Mouse (Mus musculus) liver, embryonic 11.5 days (tissue): ENCODE data around the gene BC025446. TPM values are rescaled to one million over a fixed set of nuclear protein-coding genes. Genes with fewer than 3 reads are reported as not detected.
"Not testable (repeated sequence)": the region's sequence is repeated elsewhere in the genome, so short reads cannot be mapped to it uniquely, and the experiment has no call there.

Source experiments
- ATAC-seq: fragments of 200-750 bp; cut with Nextera tagmentation; replicated peaks from 2 replicates; pipeline ENCODE4 v1.8.0; 2017; ENCODE audit warnings: moderate number of reproducible peaks, mild to moderate bottlenecking, moderate TSS enrichment, moderate library complexity; ENCODE audit not compliant: low FRiP score
- DNase-seq: peaks from one replicate; pipeline ENCODE4 v3.0.0-alpha.2; 2017; ENCODE audit warnings: low spot score
- H3K27ac ChIP-seq: fragments of 300-500 bp; sonication (generic); 2 replicates; pipeline ENCODE4 v1.5.1; 2014; ENCODE audit warnings: mild to moderate bottlenecking, low read depth, low read length, control low read depth
- H3K27me3 ChIP-seq: fragments of 300-500 bp; sonication (generic); replicated peaks from 2 replicates; pipeline ENCODE4 v1.6.1; 2014; ENCODE audit warnings: low read length, mixed read lengths; ENCODE audit not compliant: control insufficient read depth, insufficient read depth
- H3K36me3 ChIP-seq: fragments of 300-500 bp; sonication (generic); 2 replicates; pipeline ENCODE4 v1.6.1; 2014; ENCODE audit warnings: mild to moderate bottlenecking, low read length, moderate library complexity, mixed read lengths; ENCODE audit not compliant: control insufficient read depth, insufficient read depth
- H3K4me1 ChIP-seq: fragments of 300-500 bp; sonication (generic); replicated peaks from 2 replicates; pipeline ENCODE4 v1.6.1; 2014; ENCODE audit warnings: low read length, mixed read lengths; ENCODE audit not compliant: control insufficient read depth, insufficient read depth
- H3K4me2 ChIP-seq: fragments of 300-500 bp; sonication (generic); 2 replicates; pipeline ENCODE4 v1.6.1; 2014; ENCODE audit warnings: mild to moderate bottlenecking, control low read depth, moderate library complexity
- H3K4me3 ChIP-seq: fragments of 300-500 bp; sonication (generic); 2 replicates; pipeline ENCODE4 v1.5.1; 2014; ENCODE audit warnings: low read depth, low read length, control low read depth
- H3K9ac ChIP-seq: fragments of 300-500 bp; sonication (generic); 2 replicates; pipeline ENCODE4 v1.6.1; 2014; ENCODE audit warnings: low read depth, low read length, control low read depth
- H3K9me3 ChIP-seq: fragments of 300-500 bp; sonication (generic); 2 replicates; pipeline ENCODE4 v1.6.1; 2016; ENCODE audit warnings: low read length, inconsistent platforms, mixed read lengths; ENCODE audit not compliant: control insufficient read depth
- WGBS: fragments of 180-500 bp; shearing (Covaris S2); extraction: QIAGEN DNeasy Blood & Tissue Kit; methylation state at CpG from one replicate; pipeline ENCODE4 v1.1.7; 2014; 5-methylcytosine and 5-hydroxymethylcytosine counted together
- polyA plus RNA-seq: library from polyadenylated mRNA; unstranded; fragments of >200 nt; fragmentation: Nextera tagmentation; extraction: Ambion mirVana; gene quantifications from 2 replicates; pipeline ENCODE4 v1.2.1, GENCODE M21; 2014

Gene BC025446
- polyA plus RNA-seq = 0.52 and 0.62 TPM in 2 replicates

GRCm38 (mm10) chr15:75215778-75216691, at the start of gene BC025446:
TSS of gene BC025446 (plus strand) at chr15:75216376.
- DNase-seq (no peak), ATAC-seq (no peak)
- 65% methylated on average over 7 of the region's 7 CpGs for WGBS

DNA sequence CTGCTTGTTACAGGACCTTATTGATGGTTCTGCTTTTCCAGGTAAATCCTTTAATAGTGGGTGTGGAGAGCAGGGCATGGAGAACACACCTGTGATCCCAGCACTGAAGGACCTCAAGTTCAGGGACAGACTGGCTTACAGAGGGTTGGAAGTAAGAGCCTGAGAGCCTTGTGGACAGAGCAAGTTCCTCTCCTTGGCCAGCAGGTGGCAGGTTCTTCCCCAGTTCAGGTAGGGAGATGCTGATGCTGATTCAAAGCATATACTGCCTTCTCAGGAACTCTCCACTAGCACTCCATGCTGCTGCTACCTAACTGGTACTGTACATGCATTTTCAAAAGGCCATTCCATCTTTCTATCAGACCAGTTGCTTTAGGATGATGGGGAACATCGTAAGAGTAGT, 40.7 kb upstream of the BC025446 start:
- Histone ChIP-seq H3K4me3 (no peak overlapping the region), H3K27me3 (no peaks in the 10 kb centered on the region), H3K9ac (no peak overlapping the region), H3K9me3 (no peaks in the 10 kb centered on the region), H3K4me1 (no peaks in the 10 kb centered on the region), H3K4me2 (no peak overlapping the region), H3K27ac (no peak overlapping the region), H3K36me3 (no peaks in the 10 kb centered on the region)
- WGBS = 43% methylated on average over 1 of the region's 1 CpGs
- no peak for DNase-seq
- no peak for ATAC-seq

More at GRCm38 (mm10) chr15:75215778-75216691, at the start of gene BC025446:
- Histone ChIP-seq H3K36me3 (no peaks in the 10 kb centered on the region), H3K4me3 (no peak within 1 kb of the TSS), H3K4me1 (no peaks in the 10 kb centered on the region), H3K4me2 (no peak within 1 kb of the TSS), H3K9ac (no peak within 1 kb of the TSS), H3K9me3 (no peaks in the 10 kb centered on the region; the same call in 1 of the 2 replicates), H3K27ac (no peak within 1 kb of the TSS), H3K27me3 (no peaks in the 10 kb centered on the region)

DNA sequence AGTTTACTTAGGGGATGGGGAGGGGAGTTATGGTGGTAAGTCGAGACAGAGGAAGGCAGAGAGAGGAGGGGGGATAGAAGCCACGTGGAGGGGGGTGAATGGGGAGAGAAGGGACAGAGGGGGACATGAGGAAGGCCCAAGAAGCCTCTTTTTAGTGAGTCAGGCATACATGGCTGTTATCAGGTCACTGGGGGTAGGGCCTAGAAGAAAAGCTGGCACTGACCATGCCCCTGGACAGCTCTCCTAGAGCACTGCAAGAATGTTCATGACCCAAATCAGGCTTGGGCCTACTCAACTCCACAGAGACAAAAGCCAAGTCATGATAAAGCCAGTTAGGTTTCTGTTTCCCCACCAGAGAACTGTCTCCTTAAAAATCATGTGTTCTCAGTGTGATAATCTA, 29.9 kb upstream of the BC025446 start:
- Histone ChIP-seq H3K4me3 (no peak overlapping the region), H3K36me3 (no peaks in the 10 kb centered on the region), H3K9ac (no peak overlapping the region), H3K27ac (no peak overlapping the region), H3K4me2 (no peak overlapping the region), H3K4me1 (no peaks in the 10 kb centered on the region), H3K9me3 (no peaks in the 10 kb centered on the region), H3K27me3 (no peaks in the 10 kb centered on the region)
- DNase-seq (no peak), ATAC-seq (no peak)
- 12% methylated on average over 2 of the region's 2 CpGs for WGBS

DNA sequence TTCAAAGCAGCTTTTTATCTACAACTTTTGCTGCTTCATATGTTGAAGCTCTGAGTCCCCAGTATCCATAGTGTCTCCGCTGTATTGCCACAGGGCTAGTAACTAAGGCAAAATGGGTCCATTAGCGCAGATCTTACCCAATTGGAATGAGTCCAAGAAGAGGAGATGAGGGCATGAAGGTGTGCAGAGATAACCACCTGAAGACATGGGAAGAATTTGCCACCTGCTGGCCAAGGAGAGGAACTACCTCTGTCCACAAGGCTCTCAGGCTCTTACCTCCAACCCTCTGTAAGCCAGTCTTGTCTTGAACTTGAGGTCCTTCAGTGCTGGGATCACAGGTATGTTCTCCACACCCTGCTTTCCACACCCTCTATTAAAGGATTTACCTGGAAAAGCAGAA, 27.1 kb upstream of the BC025446 start:
- ATAC-seq (no peak), DNase-seq (no peak)
- no peak overlapping the region for H3K9ac ChIP-seq
- H3K36me3 ChIP-seq = no peaks in the 10 kb centered on the region
- H3K27me3 ChIP-seq = no peaks in the 10 kb centered on the region
- H3K4me1 ChIP-seq = no peaks in the 10 kb centered on the region
- no peaks in the 10 kb centered on the region for H3K9me3 ChIP-seq
- WGBS = 61% methylated on average over 2 of the region's 2 CpGs
- no peak overlapping the region for H3K27ac ChIP-seq
- no peak overlapping the region for H3K4me2 ChIP-seq
- no peak overlapping the region for H3K4me3 ChIP-seq

DNA sequence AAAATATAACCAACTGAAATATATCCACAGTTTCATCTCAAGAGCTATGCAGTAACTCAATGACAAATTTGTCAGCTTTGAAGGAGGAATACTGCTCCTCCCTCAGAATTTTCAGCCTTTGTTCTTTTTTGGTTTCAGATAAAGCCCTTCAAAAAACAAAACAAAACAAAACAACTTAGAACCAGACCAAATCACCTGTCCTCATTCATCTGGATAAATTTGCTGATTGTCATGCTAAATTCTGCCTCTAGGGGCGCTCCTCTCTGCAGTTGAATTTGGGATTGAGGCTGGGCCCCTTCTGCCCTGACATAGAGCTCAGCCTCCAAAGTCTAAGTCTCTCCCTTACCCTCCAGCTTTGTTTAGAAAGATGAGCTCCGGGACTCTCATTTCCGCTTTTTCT, 25.6 kb upstream of the BC025446 start:
- H3K9ac ChIP-seq, H3K4me1 ChIP-seq, DNase-seq, H3K9me3 ChIP-seq, H3K27ac ChIP-seq, H3K27me3 ChIP-seq, H3K4me3 ChIP-seq, H3K4me2 ChIP-seq, ATAC-seq, H3K36me3 ChIP-seq: not testable (repeated sequence)
- 4% methylated on average over 1 of the region's 3 CpGs for WGBS

DNA sequence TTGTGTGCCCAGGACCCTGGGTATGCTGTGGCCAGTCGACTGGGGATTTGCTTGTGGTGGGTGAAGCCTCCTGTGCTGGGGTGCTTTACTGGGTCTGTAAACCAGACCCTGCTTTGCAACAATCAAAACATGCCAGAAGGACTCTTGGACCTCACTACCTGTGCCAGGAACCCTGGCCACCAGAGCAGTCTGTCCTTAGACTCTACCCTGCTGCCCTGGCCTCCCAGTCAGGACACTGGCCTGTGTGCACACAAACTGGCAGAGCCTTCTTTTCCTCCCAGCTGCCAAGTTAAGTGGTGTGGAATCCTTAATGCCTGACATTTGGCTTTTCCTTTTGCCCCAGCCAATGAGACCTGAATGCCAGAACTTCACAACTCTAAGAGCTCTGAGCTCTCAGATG, 655 bp downstream of the BC025446 start:
- ATAC-seq (no peak), DNase-seq (no peak)
- no peaks in the 10 kb centered on the region for H3K36me3 ChIP-seq
- no peak overlapping the region for H3K27ac ChIP-seq
- WGBS = 53% methylated on average over 1 of the region's 1 CpGs
- no peak overlapping the region for H3K4me2 ChIP-seq
- H3K9ac ChIP-seq = no peak overlapping the region
- H3K9me3 ChIP-seq = no peaks in the 10 kb centered on the region; the same call in 1 of the 2 replicates
- no peak overlapping the region for H3K4me3 ChIP-seq
- no peaks in the 10 kb centered on the region for H3K27me3 ChIP-seq
- H3K4me1 ChIP-seq = no peaks in the 10 kb centered on the region

DNA sequence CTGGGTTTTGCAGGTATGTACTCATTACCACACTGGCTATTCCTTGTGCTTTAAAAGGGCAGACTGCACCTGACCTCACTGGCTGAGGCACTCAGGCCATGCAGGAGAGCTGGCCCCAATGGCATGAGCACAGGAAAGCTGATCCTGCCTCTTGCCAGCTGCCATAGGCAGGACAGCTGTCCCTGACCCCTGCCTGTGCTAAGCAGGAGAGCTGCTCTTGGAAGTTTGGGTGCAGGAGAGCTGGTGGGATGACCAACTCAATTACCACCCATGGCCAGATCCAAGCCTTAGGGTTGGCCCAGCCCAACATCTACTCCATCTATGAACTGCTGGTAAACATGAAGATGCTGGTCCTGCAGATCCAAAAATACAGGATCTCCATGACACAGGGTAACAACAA, 5.8 kb downstream of the BC025446 start:
- DNase-seq (no peak), ATAC-seq (no peak)
- H3K27ac ChIP-seq = no peak overlapping the region
- H3K4me1 ChIP-seq = no peaks in the 10 kb centered on the region
- no peaks in the 10 kb centered on the region; the same call in 1 of the 2 replicates for H3K9me3 ChIP-seq
- no peaks in the 10 kb centered on the region for H3K27me3 ChIP-seq
- no peak overlapping the region for H3K4me3 ChIP-seq
- H3K4me2 ChIP-seq = no peak overlapping the region
- no peaks in the 10 kb centered on the region for H3K36me3 ChIP-seq
- no peak overlapping the region for H3K9ac ChIP-seq

GRCm38 (mm10) chr15:75237736-75238288, 21.6 kb downstream of the BC025446 start:
- WGBS = 72% methylated on average over 3 of the region's 3 CpGs
- H3K9ac ChIP-seq = no peak overlapping the region
- ATAC-seq = no peak
- H3K36me3 ChIP-seq = no peaks in the 10 kb centered on the region
- H3K4me2 ChIP-seq = no peak overlapping the region
- no peaks in the 10 kb centered on the region for H3K9me3 ChIP-seq
- no peak overlapping the region for H3K4me3 ChIP-seq
- DNase-seq = no peak
- no peaks in the 10 kb centered on the region for H3K27me3 ChIP-seq
- H3K4me1 ChIP-seq = no peaks in the 10 kb centered on the region
- H3K27ac ChIP-seq = no peak overlapping the region

GRCm38 (mm10) chr15:75240558-75240957, 24.4 kb downstream of the BC025446 start:
- no peaks in the 10 kb centered on the region for H3K9me3 ChIP-seq
- H3K9ac ChIP-seq = no peak overlapping the region
- no peaks in the 10 kb centered on the region for H3K36me3 ChIP-seq
- no peak overlapping the region for H3K4me3 ChIP-seq
- no peaks in the 10 kb centered on the region for H3K27me3 ChIP-seq
- 62% methylated on average over 2 of the region's 2 CpGs for WGBS
- no peaks in the 10 kb centered on the region for H3K4me1 ChIP-seq
- no peak overlapping the region for H3K27ac ChIP-seq
- ATAC-seq (no peak), DNase-seq (no peak)
- H3K4me2 ChIP-seq = no peak overlapping the region
